Mouse (Mus musculus) gastrocnemius, adult 2 months (tissue): ENCODE measurements at regions not wholly inside any gene's neighbourhood (a gene's known extent, or its start where the extent isn't known, plus 50 kb on each side); places are given as distances from the start of the nearest gene placed in this dataset.
"Not testable (repeated sequence)": the region's sequence is repeated elsewhere in the genome, so short reads cannot be mapped to it uniquely, and the experiment has no call there.

Source experiments
- DNase-seq: peaks from one replicate; pipeline ENCODE4 v3.0.0; 2022
- H3K27ac ChIP-seq: fragments of 200-600 bp; 2 replicates; pipeline ENCODE4 v1.8.1; 2022; ENCODE audit warnings: mild to moderate bottlenecking
- H3K4me3 ChIP-seq: fragments of 200-600 bp; 2 replicates; pipeline ENCODE4 v1.8.1; 2022; ENCODE audit warnings: mild to moderate bottlenecking, moderate library complexity
- CTCF ChIP-seq: fragments of 200-600 bp; IDR thresholded peaks from 2 replicates; pipeline ENCODE4 v1.8.1; 2022; ENCODE audit warnings: antibody characterized with exemption, mild to moderate bottlenecking, moderate library complexity
- intact Hi-C: fragments of 180-260 bp; cut with DNase I; formaldehyde crosslinking; loops from one replicate; pipeline ENCODE4 v1.15.1; 2025

GRCm38 (mm10) chr13:39425944-39426343, 465.3 kb upstream of the Slc35b3 start:
- intact Hi-C loops, result no loop called here

GRCm38 (mm10) chr13:39418127-39418526, 457.5 kb upstream of the Slc35b3 start:
- intact Hi-C loops, result no loop called here
- no peak for TF ChIP-seq CTCF
- Histone ChIP-seq H3K27ac (no peak overlapping the region), H3K4me3 (no peak overlapping the region)
- no peak for DNase-seq

More at GRCm38 (mm10) chr13:39425944-39426343, 465.3 kb upstream of the Slc35b3 start:
- Histone ChIP-seq H3K27ac (no peak overlapping the region), H3K4me3 (no peak overlapping the region)
- peak; percentile 19; the same call in 1 of the 2 replicates for TF ChIP-seq CTCF
- no peak for DNase-seq

GRCm38 (mm10) chr13:39411471-39412251, 451.0 kb upstream of the Slc35b3 start:
- no peak for DNase-seq
- Histone ChIP-seq H3K4me3 (no peak overlapping the region), H3K27ac (no peak overlapping the region)
- TF ChIP-seq CTCF, result no peak
- intact Hi-C loops, result no loop called here

GRCm38 (mm10) chr13:39392589-39392988, 431.9 kb upstream of the Slc35b3 start:
- Histone ChIP-seq H3K27ac (no peak overlapping the region), H3K4me3 (no peak overlapping the region)
- no peak for TF ChIP-seq CTCF
- no peak for DNase-seq
- intact Hi-C loops, result no loop called here

GRCm38 (mm10) chr13:39392151-39392550, 431.5 kb upstream of the Slc35b3 start:
- H3K4me3 ChIP-seq, H3K27ac ChIP-seq, intact Hi-C loops, DNase-seq: not testable (repeated sequence)

GRCm38 (mm10) chr13:39376677-39377076, 416.0 kb upstream of the Slc35b3 start:
- TF ChIP-seq CTCF, result no peak
- DNase-seq, result no peak
- H3K27ac ChIP-seq, result no peak overlapping the region
- no peak overlapping the region for H3K4me3 ChIP-seq
- intact Hi-C loops, result no loop called here

- DNase-seq, result no peak
- TF ChIP-seq CTCF, result no peak
- no peak overlapping the region for H3K4me3 ChIP-seq
- no peak overlapping the region for H3K27ac ChIP-seq
- intact Hi-C loops, result no loop called here
These were observed 415.6 kb upstream of the Slc35b3 start for GRCm38 (mm10) chr13:39376269-39376668.

GRCm38 (mm10) chr13:39372565-39372964, 411.9 kb upstream of the Slc35b3 start:
- intact Hi-C loops, result no loop called here
- 0 out of 2 replicates have a peak, but pooled peaks have one; percentile 1 for TF ChIP-seq CTCF
- no peak overlapping the region for H3K27ac ChIP-seq
- DNase-seq, result no peak
- H3K4me3 ChIP-seq, result no peak overlapping the region

GRCm38 (mm10) chr13:39363637-39364036, 403.0 kb upstream of the Slc35b3 start:
- Histone ChIP-seq H3K4me3 (no peak overlapping the region), H3K27ac (no peak overlapping the region)
- no peak for DNase-seq
- intact Hi-C loops, result no loop called here
- no peak for TF ChIP-seq CTCF

GRCm38 (mm10) chr13:39362536-39362935, 401.9 kb upstream of the Slc35b3 start:
- Histone ChIP-seq H3K4me3 (no peak overlapping the region), H3K27ac (no peak overlapping the region)
- intact Hi-C loops, result no loop called here
- DNase-seq, result no peak
- TF ChIP-seq CTCF, result no peak

- TF ChIP-seq CTCF, result no peak
- no peak for DNase-seq
- intact Hi-C loops, result no loop called here
- no peak overlapping the region for H3K27ac ChIP-seq
- no peak overlapping the region for H3K4me3 ChIP-seq
These were observed 390.9 kb upstream of the Slc35b3 start for GRCm38 (mm10) chr13:39351606-39352005.

GRCm38 (mm10) chr13:39350668-39351067, 390.0 kb upstream of the Slc35b3 start:
- no peak for TF ChIP-seq CTCF
- Histone ChIP-seq H3K27ac (no peak overlapping the region), H3K4me3 (no peak overlapping the region)
- DNase-seq, result no peak
- intact Hi-C loops, result no loop called here

GRCm38 (mm10) chr13:39347761-39348160, 387.1 kb upstream of the Slc35b3 start:
- no peak overlapping the region for H3K27ac ChIP-seq
- intact Hi-C loops, result no loop called here
- H3K4me3 ChIP-seq, result no peak overlapping the region
- no peak for DNase-seq
- TF ChIP-seq CTCF, result no peak

GRCm38 (mm10) chr13:39334874-39335273, 374.2 kb upstream of the Slc35b3 start:
- no peak for TF ChIP-seq CTCF
- intact Hi-C loops, result no loop called here
- DNase-seq, result no peak

More at GRCm38 (mm10) chr13:39334874-39335273, 374.2 kb upstream of the Slc35b3 start:
- no peak overlapping the region for H3K27ac ChIP-seq
- no peak overlapping the region for H3K4me3 ChIP-seq
